Mouse (Mus musculus): ENCODE results near the gene Trim9. TPM values are rescaled to one million over a fixed set of nuclear protein-coding genes. Genes with fewer than 3 reads are reported as not detected.

Gene Trim9
- total RNA-seq (2023): 0.16 and 0.18 TPM in 2 replicates

GRCm38 (mm10) chr12:70347202-70347841 is at the start of gene Trim9:
TSS of gene Trim9 (minus strand) at chr12:70347614.

GRCm38 (mm10) chr12:70231294-70231693 is 116.1 kb downstream of the Trim9 start, which contains the start of gene Pygl:
TSS of gene Pygl (minus strand) at chr12:70231488.

Other genes starting within 250 kb of the Trim9 start
- 259 and 325 TPM in 2 replicates for gene Nin, start 233.9 kb downstream of the Trim9 start, total RNA-seq (2023)
- gene Abhd12b, start 193.5 kb downstream of the Trim9 start, total RNA-seq (2023): not detected in 2 replicates
- 806 and 840 TPM in 2 replicates for gene Pygl, start 116.1 kb downstream of the Trim9 start, total RNA-seq (2023)
- 21.0 and 24.5 TPM in 2 replicates for gene Tmx1, start 105.5 kb upstream of the Trim9 start, total RNA-seq (2023)

Data from neutrophil, adult 65 days (primary cell).